Mouse (Mus musculus): ENCODE measurements around the gene Lrrtm3.

The Lrrtm3 gene

DNA sequence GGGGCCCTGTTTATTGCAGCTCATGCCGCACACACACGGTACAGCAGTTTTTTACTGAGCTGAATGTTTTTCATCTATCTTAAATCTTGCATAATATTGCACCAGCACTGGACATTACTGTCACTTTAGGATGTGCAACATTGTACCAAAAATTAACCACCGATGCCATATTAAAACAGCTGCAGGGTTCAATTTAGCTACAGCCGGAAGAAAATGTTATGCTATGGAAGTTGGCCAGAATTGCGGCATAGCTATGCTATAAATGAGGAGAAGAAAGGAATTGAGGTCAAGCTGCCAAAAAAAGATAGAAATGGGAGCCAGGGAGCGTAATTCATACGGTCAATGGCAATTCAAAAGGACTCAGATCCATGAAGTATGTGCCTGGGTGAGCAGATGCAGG, 48.9 kb downstream of the Lrrtm3 start:
- DNase-seq, result no peak

DNA sequence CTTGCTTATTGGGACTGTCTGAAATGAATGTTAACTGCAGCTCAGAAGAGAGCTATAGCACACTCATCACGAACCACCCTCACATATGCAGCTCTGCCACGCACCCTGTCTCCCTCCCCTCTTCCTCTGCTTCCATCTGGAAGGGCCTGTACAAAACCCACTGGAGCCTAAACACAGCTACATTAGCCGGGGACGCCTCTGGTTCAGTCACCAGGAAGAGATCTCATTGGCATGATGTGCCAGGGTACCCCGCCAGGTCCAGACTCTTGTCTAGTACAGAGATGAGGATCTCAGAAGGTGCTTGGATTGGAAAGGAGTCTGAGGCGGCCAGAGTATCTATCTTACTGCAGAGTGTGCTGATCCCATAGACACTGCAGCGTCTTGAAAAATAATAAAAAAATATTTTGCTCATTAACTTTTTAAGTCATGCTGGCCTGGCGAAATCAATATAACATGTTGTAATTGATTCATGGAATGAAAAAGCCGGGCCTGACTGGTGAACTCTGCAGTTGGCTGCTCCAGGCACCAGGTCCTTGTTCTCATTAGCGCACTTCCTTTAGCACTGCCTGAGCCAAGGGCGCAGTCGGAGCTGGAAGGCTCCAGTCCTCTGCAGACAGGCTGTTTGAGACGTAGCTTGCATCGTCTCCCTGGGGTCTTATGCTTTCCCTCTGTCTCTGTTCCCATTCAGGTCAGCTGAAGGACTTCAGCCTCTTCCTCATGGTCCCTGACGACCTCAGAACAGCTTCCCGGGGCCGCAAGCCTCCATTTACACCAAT, 50.1 kb downstream of the Lrrtm3 start:
- DNase-seq, result peak; percentile 22

DNA sequence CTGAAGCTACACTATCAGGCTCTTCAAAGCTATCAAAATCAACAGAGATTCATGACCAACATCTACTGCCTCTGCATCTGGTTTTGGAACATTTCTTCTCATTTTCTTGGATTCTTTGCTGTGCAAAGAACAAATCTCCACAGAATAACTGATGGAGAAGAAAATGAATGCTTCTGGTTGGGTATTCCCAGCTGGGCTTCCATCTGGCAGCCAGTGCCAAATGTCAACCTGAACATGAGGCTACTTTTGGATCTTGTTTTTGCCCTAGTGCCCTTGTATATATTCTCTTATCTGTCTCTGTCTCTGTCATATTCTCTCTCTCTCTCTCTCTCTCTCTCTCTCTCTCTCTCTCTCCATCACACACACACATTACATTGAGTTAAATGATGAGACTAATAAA, 59.2 kb downstream of the Lrrtm3 start:
- no peak for DNase-seq

DNA sequence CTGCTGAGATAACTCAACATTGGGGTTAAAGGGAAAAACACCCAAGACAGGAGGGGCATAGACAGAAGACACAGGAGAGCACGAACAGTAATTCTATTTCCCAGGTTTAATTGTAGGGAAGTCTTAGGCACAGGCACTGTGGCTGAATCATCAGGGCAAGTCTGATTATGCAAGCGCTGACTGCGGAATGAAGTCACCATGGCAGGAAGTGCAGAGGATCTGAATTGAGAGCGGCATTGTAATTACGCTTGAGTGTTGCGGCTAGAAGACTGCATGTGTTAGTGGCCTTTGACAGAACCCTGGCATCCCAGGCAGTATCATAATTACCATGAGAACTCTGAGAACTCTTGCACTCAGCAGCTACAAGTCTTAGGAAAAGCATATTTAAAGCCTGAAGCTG, 66.7 kb downstream of the Lrrtm3 start:
- no peak for DNase-seq

DNA sequence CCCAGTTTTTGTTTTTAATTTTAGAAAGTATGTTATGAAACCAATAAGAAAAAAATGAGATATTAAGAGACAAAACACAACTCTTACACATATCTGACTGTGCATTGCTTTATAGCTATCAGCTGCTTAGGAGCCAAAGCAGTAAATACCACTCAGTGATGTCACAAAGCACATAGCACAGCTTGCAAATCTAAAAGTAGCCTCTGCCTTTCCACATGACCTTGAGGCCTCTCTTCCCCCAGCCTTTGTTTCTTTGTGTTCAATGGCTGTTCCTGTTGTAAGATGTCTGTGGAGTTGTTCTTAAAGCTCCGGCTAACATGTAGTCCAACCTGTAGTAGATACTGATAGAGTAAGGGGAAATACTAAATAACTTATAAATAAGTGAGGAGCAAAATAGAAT, 69.7 kb downstream of the Lrrtm3 start:
- DNase-seq, result no peak

DNA sequence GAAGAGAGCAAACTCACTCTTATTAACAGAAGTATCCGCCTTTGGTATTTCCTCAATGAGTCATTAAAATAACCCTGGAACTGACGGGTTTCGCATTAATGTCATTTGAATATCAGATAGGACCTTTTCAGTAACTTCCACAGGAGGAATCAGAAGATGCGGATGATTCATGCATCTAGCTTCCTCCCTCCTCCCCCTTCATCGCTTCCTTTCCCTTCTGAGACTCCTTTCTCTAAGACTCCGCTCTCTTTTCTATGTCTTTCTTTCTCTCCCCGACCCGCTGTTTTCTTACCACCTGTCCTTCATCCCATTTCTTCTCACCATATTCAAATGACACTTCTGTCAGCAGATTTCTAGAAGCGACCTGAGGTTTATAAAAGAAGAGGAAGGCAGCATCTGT, 88.1 kb downstream of the Lrrtm3 start:
- no peak for DNase-seq

DNA sequence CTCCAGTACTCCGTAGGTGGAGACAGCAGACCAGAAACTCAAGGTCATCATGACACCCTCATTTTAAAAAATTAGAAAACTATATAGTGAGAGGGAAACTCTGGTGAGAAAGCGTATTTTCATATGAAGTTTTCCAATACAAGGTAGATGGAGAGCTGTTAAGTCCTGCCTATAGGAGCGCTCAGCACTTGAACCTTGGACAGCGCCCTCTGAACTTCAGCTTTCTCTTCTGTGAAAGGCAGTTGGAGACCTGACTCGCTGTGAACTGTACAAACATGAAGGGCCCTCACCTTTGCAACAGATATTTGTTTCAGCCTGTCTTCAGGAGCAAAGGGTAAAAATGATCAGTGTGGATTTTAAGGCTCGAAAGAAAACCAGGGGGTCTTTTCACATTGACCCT, 88.5 kb downstream of the Lrrtm3 start:
- peak; percentile 17 for DNase-seq

DNA sequence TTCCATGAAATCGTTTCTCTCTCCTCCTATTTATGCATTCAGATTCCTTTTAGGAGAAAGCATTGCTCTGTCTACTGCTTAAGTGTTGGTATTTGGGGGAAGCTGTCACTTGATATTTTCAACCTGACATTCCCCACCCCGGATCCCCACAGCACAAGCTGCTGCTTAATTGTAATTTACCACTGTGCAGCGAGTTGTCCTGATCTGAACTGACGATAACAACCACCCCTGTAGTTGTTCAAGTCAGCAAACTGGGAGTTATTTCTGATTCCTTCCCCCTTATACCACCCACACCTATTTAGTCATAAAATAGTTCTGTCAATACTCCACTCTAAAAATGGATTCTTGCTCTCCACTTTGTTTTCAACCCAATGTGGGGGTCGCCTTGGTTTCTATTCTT, 95.8 kb downstream of the Lrrtm3 start:
- DNase-seq, result no peak

DNA sequence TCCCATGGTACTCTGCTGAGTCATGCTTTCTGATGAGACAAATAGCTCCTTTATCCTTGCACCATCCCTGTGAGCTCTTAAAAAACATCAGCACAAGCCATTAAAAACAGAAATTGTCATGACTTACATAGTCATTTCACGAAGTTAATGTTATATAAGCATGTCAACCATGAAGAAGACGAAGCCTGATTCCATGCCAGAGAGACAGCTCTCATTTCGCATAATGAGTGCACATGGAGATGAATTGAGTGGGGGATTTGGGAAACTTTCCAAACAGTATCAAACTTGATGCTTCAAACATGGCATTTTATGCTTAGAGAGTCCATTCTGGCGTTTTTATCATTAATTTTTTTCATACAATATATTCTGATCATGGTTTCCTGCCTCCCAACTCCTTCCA, 104.5 kb downstream of the Lrrtm3 start:
- DNase-seq, result no peak

DNA sequence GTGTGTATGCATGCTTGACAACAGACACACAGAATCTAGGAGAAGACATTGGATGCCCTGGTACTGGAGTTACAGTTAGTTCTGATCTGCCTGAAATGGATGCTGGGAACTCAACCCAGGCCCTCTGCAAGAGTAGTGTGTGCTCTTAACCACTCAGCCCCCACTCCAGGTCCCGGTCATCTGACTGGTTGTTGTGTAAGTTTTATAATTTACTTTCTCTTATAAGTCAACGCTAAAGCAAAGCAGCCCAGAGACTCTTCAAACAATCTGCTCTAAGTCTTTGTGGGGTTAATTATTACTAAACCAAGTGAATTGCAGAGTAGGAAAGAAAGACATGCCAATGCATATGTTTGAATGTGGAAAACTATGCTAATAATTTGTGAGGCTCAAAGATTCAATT, 110.7 kb downstream of the Lrrtm3 start:
- no peak for DNase-seq

DNA sequence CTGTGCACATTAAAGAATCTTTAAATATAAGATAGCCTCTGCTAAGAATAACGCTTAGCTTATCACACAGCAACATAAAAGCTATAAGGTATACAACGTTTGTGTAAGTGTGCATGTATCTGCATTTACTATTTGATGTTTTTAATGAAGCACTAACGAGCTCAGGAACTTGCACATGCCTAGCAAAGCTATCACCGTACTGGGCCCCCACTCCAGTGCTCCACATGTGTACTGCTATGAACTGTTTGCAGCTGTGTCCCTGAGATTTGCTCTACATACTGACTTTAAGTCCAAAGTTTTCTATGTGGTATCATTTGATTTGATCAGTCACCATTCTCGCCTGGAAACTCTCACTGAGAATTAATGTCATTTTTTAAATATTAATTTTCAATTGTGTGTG, 111.1 kb downstream of the Lrrtm3 start:
- no peak for DNase-seq

DNA sequence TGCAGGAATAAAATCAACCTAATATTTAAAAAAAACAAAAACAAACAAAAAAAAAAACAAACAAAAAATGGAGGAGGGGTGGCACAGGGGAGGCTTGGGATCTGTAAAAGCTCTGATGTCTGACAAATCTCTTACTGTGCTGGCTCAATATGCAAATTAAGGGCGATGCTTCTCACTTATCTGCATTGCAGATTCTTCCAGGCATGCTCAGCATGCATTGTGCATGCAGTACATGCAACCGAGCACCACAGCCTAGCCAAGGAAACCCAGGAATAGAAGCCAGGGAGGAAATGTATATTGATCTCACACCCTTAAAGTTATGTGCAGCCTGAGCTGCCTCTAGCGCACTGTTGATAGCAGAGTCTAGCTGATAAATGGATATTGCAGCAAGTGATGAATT, 111.5 kb downstream of the Lrrtm3 start:
- no peak for DNase-seq

DNA sequence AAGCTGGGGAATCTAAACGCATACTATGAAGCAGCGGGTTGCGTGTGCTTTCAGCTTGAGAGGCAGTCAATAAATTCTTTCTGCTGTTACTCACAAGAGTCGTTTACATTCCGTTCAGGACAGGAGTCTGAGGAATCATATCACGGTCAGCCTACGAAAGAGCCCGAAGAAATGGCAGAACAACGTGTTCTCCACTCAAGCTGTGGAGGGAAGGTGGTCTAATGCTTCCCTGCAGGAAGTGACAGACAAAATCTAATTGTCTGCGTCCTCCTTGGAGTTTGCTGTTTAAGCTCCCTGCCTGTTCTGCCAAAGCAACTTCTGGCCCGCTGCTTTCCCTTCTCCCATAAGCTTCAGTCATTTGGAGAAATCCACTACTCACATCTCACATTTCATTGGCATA, 112.0 kb downstream of the Lrrtm3 start:
- DNase-seq, result no peak

DNA sequence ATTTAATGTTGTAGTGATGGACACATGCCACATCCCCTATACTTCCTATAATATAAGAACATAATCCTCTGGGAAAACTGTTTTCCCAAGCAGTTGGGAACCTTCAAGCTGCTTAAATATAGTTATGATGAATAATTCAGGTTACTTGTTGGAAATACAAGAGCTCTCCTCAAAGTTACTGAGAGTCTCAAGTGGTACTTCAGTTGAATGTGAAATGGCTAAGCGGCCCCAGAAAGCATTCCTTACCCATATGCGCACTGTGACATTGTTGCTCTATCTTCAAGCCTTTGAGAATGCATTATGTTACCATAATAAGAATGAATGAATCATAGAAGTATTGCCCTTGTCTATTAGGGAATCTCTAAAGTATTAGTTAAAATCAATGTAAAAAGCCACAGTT, 117.8 kb downstream of the Lrrtm3 start:
- DNase-seq, result no peak

DNA sequence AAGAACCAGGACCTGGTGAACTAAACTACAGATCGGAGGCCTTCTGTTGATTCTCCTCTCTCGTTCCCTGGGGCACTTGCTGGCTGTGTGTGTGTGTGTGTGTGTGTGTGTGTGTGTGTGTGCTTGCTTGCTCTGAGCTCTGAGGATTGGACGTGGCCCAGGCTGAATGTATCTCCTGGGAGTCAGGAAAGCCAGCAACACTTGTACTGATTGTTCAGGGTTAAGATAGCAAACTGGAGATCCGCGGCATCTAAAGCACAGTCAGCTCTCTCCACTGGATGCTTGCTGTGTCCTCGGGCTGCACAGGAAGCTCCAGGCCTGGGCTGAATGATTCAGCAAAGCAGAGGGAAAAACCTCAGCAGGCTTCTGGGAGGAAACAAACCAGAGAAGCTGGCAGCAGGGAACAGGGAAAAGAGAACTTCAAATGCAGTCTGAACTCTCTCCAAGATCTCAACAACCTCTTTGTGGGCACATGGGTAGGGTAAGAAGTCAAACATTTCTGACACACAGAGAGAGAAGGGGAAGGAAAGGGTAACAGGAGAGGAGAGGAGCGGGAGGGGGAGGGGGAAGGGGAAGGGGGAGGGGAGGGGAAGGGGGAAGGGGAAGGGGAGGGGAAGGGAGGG, 135.7 kb downstream of the Lrrtm3 start:
- DNase-seq, result peak; percentile 24

DNA sequence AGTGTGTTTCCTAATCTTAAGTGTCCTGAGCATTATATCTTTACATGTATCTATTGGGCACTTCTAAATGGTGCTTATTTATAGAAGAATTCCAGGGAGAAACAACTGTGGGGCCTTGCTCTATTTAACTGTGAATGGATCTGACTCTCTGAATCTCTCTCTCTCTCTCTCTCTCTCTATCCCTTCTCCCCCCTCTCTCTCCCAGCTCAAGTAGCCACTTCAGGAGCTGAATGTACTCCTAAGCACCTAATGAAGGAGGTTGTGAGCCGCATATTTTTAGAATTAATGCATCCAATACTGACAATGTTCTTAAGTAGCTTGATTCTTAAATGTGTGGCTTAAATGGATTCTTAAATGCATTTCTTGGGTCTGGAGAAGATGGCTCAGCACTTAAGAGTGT, 138.6 kb downstream of the Lrrtm3 start:
- DNase-seq, result no peak

DNA sequence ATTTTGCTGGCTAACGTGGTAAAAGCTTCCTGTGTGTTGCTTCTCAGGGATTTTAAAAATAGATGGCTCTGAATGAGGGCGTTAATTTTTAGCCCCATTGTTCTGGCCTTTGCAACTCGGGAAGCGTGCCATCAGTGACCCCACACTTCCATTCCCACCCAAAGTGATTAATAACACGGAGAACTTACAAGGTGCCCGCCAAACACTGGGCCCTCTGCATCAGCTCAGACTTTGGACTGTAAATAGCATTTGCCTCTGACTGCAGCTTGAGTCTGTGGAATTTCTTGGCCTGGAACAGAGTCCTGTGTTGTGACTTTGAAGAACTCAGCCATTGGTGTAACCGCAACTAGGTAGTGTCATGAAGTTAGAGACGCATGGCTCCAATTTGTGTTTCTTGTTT, 139.2 kb downstream of the Lrrtm3 start:
- peak; percentile 60 for DNase-seq

DNA sequence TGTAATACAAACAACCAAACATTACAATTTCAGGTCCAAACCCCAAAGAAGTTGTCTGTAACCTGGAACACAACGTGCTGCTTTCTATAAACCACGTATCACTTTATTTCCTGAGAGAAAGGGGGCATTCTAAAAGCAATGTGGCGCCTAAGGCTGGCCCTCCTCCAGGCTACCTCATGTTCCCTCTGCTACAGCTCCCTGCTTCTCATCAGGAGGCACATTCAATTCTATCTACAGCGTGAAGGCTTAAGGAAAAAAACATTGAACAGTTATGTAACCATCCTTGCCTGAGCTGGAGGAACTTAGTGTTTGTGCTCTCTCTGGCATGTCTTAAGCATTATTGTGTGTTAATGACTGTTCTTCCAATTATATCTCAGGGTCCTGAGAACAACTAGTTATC, 142.8 kb downstream of the Lrrtm3 start:
- no peak for DNase-seq

DNA sequence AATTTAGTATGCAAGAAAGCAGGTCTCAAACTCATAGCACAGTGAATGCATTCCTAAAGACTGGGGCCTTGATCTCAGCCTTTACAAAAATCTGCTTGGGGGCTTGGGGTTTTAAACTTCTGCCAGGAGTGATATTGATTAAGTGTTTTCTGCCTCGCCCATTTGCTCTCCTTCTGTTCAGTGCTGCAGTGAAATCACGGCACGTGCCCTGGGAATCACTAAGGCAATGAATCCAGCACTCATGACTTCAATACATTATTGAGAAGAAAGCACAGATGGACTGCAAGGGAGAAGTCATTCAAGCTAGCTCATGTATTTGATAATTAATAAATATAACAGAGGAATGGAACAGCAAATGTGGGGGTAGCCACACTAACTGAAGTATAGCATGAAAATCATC, 144.5 kb downstream of the Lrrtm3 start:
- no peak for DNase-seq

DNA sequence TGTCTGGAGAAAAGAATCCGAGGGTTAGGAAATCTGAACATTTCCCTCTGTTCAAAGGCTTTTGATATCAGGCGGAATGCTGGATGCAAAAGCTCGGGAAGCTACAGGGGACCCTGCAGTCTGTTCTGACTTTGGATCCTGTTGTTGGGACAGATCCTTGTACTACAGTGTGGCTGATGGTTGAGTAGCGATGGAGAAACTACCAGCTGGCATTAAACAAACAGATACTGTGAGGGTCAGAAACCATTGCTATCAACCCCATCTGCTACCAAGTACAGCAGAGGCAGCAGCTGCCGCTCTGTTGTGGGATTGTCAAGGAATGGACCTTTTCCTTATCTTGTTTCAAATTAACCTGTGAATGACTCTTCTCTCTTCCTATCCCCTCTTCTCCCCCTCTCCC, 156.1 kb downstream of the Lrrtm3 start:
- DNase-seq, result no peak

DNA sequence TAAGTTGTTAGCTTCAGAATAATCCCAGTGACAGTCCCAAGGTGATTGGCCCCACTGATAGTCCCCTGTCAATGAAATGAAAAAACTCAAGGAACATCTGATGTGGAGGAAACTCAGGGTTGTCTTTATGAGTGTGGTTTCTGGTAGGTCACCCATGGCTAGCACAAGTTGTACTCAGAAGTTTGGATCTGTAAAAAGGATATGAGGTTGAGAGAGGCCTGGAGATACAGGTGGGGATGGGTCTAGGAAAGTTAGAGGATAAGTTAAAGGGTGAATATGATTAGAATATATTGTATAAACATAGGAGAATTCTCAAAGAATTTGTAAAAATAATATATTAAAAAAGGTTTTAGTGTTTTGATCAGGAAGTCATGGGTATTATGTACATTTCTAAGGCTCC, 162.7 kb downstream of the Lrrtm3 start, which contains the start of gene Gm10118:
Gene Gm10118 (minus strand): TSS at position 101 of the 400 bp plus-strand sequence.
- DNase-seq, result no peak

DNA sequence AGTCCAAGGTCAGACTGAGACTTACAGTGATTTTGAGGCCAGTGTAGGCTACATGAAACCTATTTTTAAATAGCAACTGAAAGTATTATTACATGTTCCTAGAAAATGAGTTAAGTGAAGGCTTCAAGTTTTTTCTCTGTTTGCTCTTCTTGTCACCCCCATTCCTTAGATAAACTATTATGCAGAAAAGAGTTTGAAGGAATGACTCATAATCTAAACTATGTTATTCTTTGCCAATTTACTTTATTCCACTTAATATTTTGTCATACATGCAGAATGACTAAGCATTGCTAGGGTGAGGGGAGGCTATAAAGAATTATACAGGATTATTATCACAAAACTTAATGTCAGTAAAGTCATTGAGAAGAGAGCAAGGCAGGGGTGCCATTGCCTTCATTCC, 181.2 kb downstream of the Lrrtm3 start:
- no peak for DNase-seq

DNA sequence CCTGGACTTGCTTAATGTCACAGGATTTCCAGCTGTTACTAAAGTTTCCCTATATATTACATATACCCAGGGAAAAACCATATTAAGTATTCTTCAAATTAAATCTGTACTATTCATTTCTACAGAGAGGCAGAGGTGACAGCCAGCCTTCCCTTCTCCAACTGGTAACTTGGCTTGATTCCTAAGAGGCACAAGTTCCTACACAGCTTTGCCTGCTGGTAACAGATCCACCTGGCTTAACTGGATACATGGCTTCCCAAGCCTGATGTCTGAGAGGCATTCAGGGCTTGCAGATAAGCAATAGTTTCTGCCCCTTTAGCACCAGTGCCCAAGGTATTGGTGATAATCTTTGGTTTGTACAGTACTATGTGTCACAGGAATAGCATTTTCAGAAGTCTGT, 190.2 kb downstream of the Lrrtm3 start:
- no peak for DNase-seq

DNA sequence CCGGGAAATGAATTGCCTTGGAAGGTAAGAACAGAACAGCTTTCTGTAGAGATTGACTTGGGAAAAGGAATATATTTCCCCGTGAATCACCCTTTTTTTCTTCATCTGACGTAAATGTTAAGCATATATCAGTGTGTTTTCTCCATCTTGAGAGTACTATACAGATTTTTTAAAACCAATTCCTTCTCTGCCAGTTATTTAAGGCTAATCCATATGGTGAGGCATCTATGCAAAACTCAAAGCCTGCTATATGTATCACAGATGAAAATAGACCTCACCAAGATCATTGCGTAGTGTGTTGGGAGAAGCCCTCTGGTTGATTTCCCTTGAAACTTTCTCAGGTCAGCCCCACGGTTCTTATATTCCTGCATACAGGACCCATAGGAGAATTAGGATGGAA, 195.5 kb downstream of the Lrrtm3 start:
- no peak for DNase-seq

All from kidney, postnatal 10 days (tissue).